Mouse (Mus musculus) forebrain, embryonic 11.5 days (tissue): ENCODE data around the gene 1700010I14Rik. TPM values are rescaled to one million over a fixed set of nuclear protein-coding genes. Genes with fewer than 3 reads are reported as not detected.

Experiments used
- ATAC-seq: fragments of 200-750 bp; cut with Nextera tagmentation; replicated peaks from 2 replicates; pipeline ENCODE4 v1.8.0; 2017; ENCODE audit warnings: moderate TSS enrichment; ENCODE audit not compliant: low FRiP score
- DNase-seq: peaks from one replicate; pipeline ENCODE4 v3.0.0-alpha.2; 2017; ENCODE audit warnings: low spot score
- H3K27ac ChIP-seq: fragments of 300-500 bp; sonication (generic); 2 replicates; pipeline ENCODE4 v1.5.1; 2014; ENCODE audit warnings: low read depth, low read length
- H3K27me3 ChIP-seq: fragments of 300-500 bp; sonication (generic); 2 replicates; pipeline ENCODE4 v1.6.1; 2014; ENCODE audit warnings: mild to moderate bottlenecking, low read length, mixed read lengths; ENCODE audit not compliant: control insufficient read depth, insufficient read depth
- H3K36me3 ChIP-seq: fragments of 300-500 bp; sonication (generic); 2 replicates; pipeline ENCODE4 v1.6.1; 2014; ENCODE audit warnings: mild to moderate bottlenecking, low read length, moderate library complexity, mixed read lengths; ENCODE audit not compliant: control insufficient read depth, insufficient read depth
- H3K4me1 ChIP-seq: fragments of 300-500 bp; sonication (generic); replicated peaks from 2 replicates; pipeline ENCODE4 v1.6.1; 2014; ENCODE audit warnings: low read length, mixed read lengths; ENCODE audit not compliant: control insufficient read depth, insufficient read depth
- H3K4me2 ChIP-seq: fragments of 300-500 bp; sonication (generic); 2 replicates; pipeline ENCODE4 v1.6.1; 2014; ENCODE audit warnings: low read depth, mild to moderate bottlenecking, low read length, moderate library complexity, mixed read lengths; ENCODE audit not compliant: severe bottlenecking
- H3K4me3 ChIP-seq: fragments of 300-500 bp; sonication (generic); 2 replicates; pipeline ENCODE4 v1.5.1; 2014; ENCODE audit warnings: low read depth, low read length
- H3K9ac ChIP-seq: fragments of 300-500 bp; sonication (generic); 2 replicates; pipeline ENCODE4 v1.6.1; 2014; ENCODE audit warnings: low read length
- H3K9me3 ChIP-seq: fragments of 300-500 bp; sonication (generic); 2 replicates; pipeline ENCODE4 v1.6.1; 2016; ENCODE audit warnings: low read length, mixed read lengths; ENCODE audit not compliant: control insufficient read depth
- WGBS: fragments of 180-500 bp; shearing (Covaris S2); extraction: QIAGEN DNeasy Blood & Tissue Kit; methylation state at CpG from one replicate; pipeline ENCODE4 v1.1.7; 2014; 5-methylcytosine and 5-hydroxymethylcytosine counted together
- polyA plus RNA-seq: library from polyadenylated mRNA; unstranded; fragments of >200 nt; fragmentation: Nextera tagmentation; extraction: Ambion mirVana; gene quantifications from 2 replicates; pipeline ENCODE4 v1.2.1, GENCODE M21; 2014

The 1700010I14Rik gene
- polyA plus RNA-seq, 1 experiment from 2014 or later = 2.9 TPM

DNA sequence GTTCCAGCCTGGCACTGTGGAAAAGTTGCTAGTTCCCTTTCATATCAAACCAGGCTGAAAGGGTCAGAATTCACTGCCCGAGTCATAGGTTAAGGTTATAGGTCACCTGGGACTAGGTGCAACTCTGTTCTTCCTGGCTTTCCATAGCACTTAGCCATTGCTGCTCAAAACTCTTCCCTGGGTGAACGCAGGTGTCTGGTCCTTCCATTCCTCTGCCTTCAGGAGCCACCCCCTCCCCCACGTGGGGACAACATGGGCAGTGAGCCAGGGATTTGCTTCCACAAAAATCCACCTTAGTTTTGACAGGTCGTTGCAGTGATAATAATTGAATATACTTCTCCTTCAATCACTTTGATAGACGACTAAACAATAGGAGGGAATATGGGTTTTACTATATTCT lies 764 bp upstream of the 1700010I14Rik start:
- DNase-seq = no peak
- WGBS = 78% methylated on average over 5 of the region's 5 CpGs
- Histone ChIP-seq H3K4me3 (no peak overlapping the region), H3K4me2 (no peak overlapping the region), H3K9ac (no peak overlapping the region), H3K4me1 (no peaks in the 10 kb centered on the region), H3K27ac (no peak overlapping the region), H3K9me3 (no peaks in the 10 kb centered on the region), H3K27me3 (no peaks in the 10 kb centered on the region), H3K36me3 (no peaks in the 10 kb centered on the region)
- no peak for ATAC-seq

DNA sequence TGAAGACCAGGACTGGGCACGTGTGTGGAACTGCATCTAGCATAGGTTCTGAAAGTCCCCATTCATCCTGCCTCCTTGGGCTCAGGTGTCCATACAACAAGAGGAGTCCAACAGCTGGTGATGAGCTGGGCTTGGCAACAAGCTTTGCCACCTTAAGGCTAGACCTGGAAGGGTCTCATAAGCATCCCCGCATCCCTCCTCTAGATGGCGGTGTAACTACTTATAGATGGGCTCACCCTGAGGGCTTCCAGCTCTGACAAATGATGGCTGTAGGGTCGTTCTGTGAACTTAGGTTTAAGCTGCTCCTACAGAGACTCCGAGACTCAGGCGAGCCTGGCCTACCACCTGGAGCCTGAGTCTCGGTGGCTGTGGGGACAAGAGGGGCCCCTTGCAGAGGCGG lies 3.0 kb downstream of the 1700010I14Rik start:
- Histone ChIP-seq H3K4me2 (no peak overlapping the region), H3K36me3 (no peaks in the 10 kb centered on the region), H3K4me3 (no peak overlapping the region), H3K4me1 (no peaks in the 10 kb centered on the region), H3K27me3 (no peaks in the 10 kb centered on the region), H3K9me3 (no peaks in the 10 kb centered on the region), H3K9ac (no peak overlapping the region), H3K27ac (no peak overlapping the region)
- ATAC-seq (no peak), DNase-seq (peak; percentile 59)
- WGBS = 28% methylated on average over 8 of the region's 8 CpGs

- no peak overlapping the region for H3K27ac ChIP-seq
- ATAC-seq (no peak), DNase-seq (no peak)
- no peaks in the 10 kb centered on the region for H3K27me3 ChIP-seq
- no peak overlapping the region for H3K4me2 ChIP-seq
- no peaks in the 10 kb centered on the region for H3K4me1 ChIP-seq
- no peaks in the 10 kb centered on the region for H3K9me3 ChIP-seq
- no peak overlapping the region for H3K9ac ChIP-seq
- no peak overlapping the region for H3K4me3 ChIP-seq
- no peaks in the 10 kb centered on the region for H3K36me3 ChIP-seq
- 79% methylated on average over 1 of the region's 1 CpGs for WGBS
Measured at GRCm38 (mm10) chr17:8995344-8995743, 7.2 kb downstream of the 1700010I14Rik start.

DNA sequence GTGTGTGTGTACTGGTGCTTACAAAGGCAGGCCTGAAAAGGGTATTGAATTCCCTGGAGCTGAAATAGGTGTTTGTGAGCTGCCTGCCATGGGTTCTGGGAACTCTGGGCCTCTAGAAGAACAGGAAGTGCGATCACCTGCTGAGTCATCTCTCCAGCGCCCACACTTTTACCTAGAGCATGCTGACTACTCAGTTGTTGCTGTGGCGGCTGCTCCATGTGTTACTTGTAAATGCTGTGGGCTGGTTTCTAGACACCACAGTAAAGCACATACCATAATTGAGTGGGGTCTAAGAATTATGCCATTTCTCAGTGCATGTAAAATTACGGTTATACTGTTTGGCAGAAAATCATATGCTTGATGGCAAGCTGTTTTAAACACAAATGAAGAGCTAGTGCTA lies 14.3 kb downstream of the 1700010I14Rik start:
- no peak for ATAC-seq
- Histone ChIP-seq H3K4me1 (no peaks in the 10 kb centered on the region), H3K27me3 (no peaks in the 10 kb centered on the region), H3K36me3 (no peaks in the 10 kb centered on the region), H3K4me3 (no peak overlapping the region), H3K4me2 (no peak overlapping the region), H3K9me3 (no peaks in the 10 kb centered on the region), H3K9ac (no peak overlapping the region), H3K27ac (no peak overlapping the region)
- peak; percentile 6 for DNase-seq
- 80% methylated on average over 4 of the region's 4 CpGs for WGBS

DNA sequence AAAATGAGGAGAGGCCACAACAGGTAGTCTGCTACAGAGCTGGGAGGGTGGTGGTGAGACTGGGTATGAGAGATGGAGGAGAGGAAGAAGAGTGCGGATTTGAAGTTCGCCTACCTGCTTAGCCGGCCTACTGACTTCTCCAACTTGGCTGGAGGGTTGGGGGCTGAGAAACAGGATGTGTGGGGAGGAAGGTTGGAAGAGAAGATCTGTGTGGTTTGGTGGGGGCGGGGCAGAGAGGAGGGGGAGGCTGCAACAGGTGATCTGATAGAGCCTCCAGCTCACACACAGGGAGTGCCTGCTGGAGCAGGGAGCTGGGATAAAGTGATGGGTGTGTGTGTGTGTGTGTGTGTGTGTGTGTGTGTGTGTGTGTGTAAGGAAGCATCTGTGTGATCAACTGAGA lies 16.4 kb downstream of the 1700010I14Rik start:
- Histone ChIP-seq H3K4me3 (no peak overlapping the region), H3K4me1 (no peaks in the 10 kb centered on the region), H3K27me3 (no peaks in the 10 kb centered on the region), H3K27ac (no peak overlapping the region), H3K9me3 (no peaks in the 10 kb centered on the region), H3K36me3 (no peaks in the 10 kb centered on the region), H3K9ac (no peak overlapping the region), H3K4me2 (no peak overlapping the region)
- DNase-seq (peak; percentile 37), ATAC-seq (no peak)
- 82% methylated on average over 4 of the region's 4 CpGs for WGBS

- no peak overlapping the region; the same call in 1 of the 2 replicates for H3K9ac ChIP-seq
- no peaks in the 10 kb centered on the region for H3K27me3 ChIP-seq
- H3K4me2 ChIP-seq = no peak overlapping the region
- no peaks in the 10 kb centered on the region for H3K9me3 ChIP-seq
- 23% methylated on average over 14 of the region's 14 CpGs for WGBS
- H3K4me1 ChIP-seq = no peaks in the 10 kb centered on the region
- no peaks in the 10 kb centered on the region for H3K36me3 ChIP-seq
- DNase-seq = peak; percentile 42
- H3K27ac ChIP-seq = no peak overlapping the region
- H3K4me3 ChIP-seq = no peak overlapping the region
- no peak for ATAC-seq
Measured at GRCm38 (mm10) chr17:9023198-9023942, 35.2 kb downstream of the 1700010I14Rik start.

DNA sequence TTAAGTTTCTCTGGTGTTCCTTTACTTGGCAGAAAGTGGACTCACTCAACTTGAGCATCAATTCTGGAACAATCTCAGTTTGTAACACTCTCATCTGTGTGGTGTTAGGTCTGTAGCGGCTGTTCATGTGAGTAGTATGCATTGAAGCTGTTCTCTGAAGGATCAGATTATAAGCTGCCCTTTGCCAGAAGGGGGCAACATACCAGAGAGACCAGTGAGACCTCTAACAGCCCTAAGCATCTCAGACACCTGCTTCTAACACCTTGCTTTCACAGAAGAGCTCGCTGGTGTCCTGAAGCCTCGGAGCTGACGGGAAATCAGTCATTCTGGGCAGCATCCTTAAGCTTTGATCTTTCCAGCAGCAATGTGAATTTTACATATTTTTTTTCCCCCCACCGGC lies 42.0 kb downstream of the 1700010I14Rik start:
- no peak overlapping the region for H3K4me2 ChIP-seq
- H3K27me3 ChIP-seq = no peaks in the 10 kb centered on the region
- no peaks in the 10 kb centered on the region for H3K36me3 ChIP-seq
- H3K9ac ChIP-seq = no peak overlapping the region
- DNase-seq (peak; percentile 33), ATAC-seq (no peak)
- no peak overlapping the region for H3K27ac ChIP-seq
- 77% methylated on average over 5 of the region's 5 CpGs for WGBS
- H3K9me3 ChIP-seq = no peaks in the 10 kb centered on the region
- peaks cover 5% of the 10 kb centered on the region; the same call in 1 of the 2 replicates for H3K4me1 ChIP-seq
- no peak overlapping the region for H3K4me3 ChIP-seq

GRCm38 (mm10) chr17:9031241-9032141 lies 43.4 kb downstream of the 1700010I14Rik start:
- WGBS = 17% methylated on average over 24 of the region's 24 CpGs
- no peak overlapping the region for H3K4me3 ChIP-seq
- no peak overlapping the region for H3K27ac ChIP-seq
- H3K9me3 ChIP-seq = no peaks in the 10 kb centered on the region
- DNase-seq = peak; percentile 89
- H3K4me1 ChIP-seq = peaks cover 5% of the 10 kb centered on the region; the same call in 1 of the 2 replicates
- H3K36me3 ChIP-seq = no peaks in the 10 kb centered on the region
- ATAC-seq = peak; percentile 71
- H3K9ac ChIP-seq = peak overlapping the region; percentile 39
- peak overlapping the region; percentile 42 for H3K4me2 ChIP-seq
- H3K27me3 ChIP-seq = no peaks in the 10 kb centered on the region
